Mouse (Mus musculus): Measurements from ENCODE around the gene Cux1.

- no peak for TF ChIP-seq GATA1 (IDR thresholded peaks at IDR 0.05; ENCODE audit: borderline replicate concordance, low read length)
- no peak for TF ChIP-seq FLI1 (IDR thresholded peaks at IDR 0.05; ENCODE audit: low read length)
These were observed 326.1 kb downstream of the Cux1 start for GRCm38 (mm10) chr5:136241161-136241560.
